Mouse (Mus musculus) limb, embryonic 13.5 days (tissue): ENCODE results near the gene Tmem234. TPM values are rescaled to one million over a fixed set of nuclear protein-coding genes. Genes with fewer than 3 reads are reported as not detected.
"Not testable (repeated sequence)": the region's sequence is repeated elsewhere in the genome, so short reads cannot be mapped to it uniquely, and the experiment has no call there.

ENCODE experiments used
- ATAC-seq: fragments of 200-750 bp; cut with Nextera tagmentation; 2 replicates; pipeline ENCODE4 v1.8.0; 2017; ENCODE audit warnings: low read depth, moderate number of reproducible peaks, moderate TSS enrichment; ENCODE audit not compliant: low FRiP score
- H3K27ac ChIP-seq: fragments of 300-500 bp; sonication (generic); 2 replicates; pipeline ENCODE4 v1.5.1; 2015; ENCODE audit warnings: inconsistent platforms, mild to moderate bottlenecking, moderate library complexity
- H3K27me3 ChIP-seq: fragments of 300-500 bp; sonication (generic); 2 replicates; pipeline ENCODE4 v1.6.1; 2015; ENCODE audit warnings: mild to moderate bottlenecking, inconsistent platforms
- H3K36me3 ChIP-seq: fragments of 300-500 bp; sonication (generic); 2 replicates; pipeline ENCODE4 v1.6.1; 2015; ENCODE audit warnings: inconsistent platforms, mild to moderate bottlenecking, moderate library complexity
- H3K4me1 ChIP-seq: fragments of 300-500 bp; sonication (generic); 2 replicates; pipeline ENCODE4 v1.6.1; 2015; ENCODE audit warnings: inconsistent platforms
- H3K4me2 ChIP-seq: fragments of 300-500 bp; sonication (generic); replicated peaks from 2 replicates; pipeline ENCODE4 v1.6.1; 2015; ENCODE audit warnings: inconsistent platforms, mild to moderate bottlenecking, moderate library complexity
- H3K4me3 ChIP-seq: fragments of 300-500 bp; sonication (generic); 2 replicates; pipeline ENCODE4 v1.5.1; 2015; ENCODE audit warnings: moderate library complexity, mild to moderate bottlenecking, inconsistent platforms
- H3K9ac ChIP-seq: fragments of 300-500 bp; sonication (generic); 2 replicates; pipeline ENCODE4 v1.6.1; 2015; ENCODE audit warnings: mild to moderate bottlenecking, inconsistent platforms
- H3K9me3 ChIP-seq: fragments of 300-500 bp; sonication (generic); 2 replicates; pipeline ENCODE4 v1.6.1; 2016; ENCODE audit warnings: inconsistent platforms
- WGBS: fragments of 180-500 bp; shearing (Covaris S2); methylation state at CpG from one replicate; pipeline ENCODE4 v1.1.7; 2015; 5-methylcytosine and 5-hydroxymethylcytosine counted together
- polyA plus RNA-seq: library from polyadenylated mRNA; unstranded; fragments of >200 nt; fragmentation: Nextera tagmentation; extraction: Ambion mirVana; gene quantifications from 2 replicates; pipeline ENCODE4 v1.2.1, GENCODE M21; 2015

Tmem234 gene
- polyA plus RNA-seq = 211 and 218 TPM in 2 replicates

DNA sequence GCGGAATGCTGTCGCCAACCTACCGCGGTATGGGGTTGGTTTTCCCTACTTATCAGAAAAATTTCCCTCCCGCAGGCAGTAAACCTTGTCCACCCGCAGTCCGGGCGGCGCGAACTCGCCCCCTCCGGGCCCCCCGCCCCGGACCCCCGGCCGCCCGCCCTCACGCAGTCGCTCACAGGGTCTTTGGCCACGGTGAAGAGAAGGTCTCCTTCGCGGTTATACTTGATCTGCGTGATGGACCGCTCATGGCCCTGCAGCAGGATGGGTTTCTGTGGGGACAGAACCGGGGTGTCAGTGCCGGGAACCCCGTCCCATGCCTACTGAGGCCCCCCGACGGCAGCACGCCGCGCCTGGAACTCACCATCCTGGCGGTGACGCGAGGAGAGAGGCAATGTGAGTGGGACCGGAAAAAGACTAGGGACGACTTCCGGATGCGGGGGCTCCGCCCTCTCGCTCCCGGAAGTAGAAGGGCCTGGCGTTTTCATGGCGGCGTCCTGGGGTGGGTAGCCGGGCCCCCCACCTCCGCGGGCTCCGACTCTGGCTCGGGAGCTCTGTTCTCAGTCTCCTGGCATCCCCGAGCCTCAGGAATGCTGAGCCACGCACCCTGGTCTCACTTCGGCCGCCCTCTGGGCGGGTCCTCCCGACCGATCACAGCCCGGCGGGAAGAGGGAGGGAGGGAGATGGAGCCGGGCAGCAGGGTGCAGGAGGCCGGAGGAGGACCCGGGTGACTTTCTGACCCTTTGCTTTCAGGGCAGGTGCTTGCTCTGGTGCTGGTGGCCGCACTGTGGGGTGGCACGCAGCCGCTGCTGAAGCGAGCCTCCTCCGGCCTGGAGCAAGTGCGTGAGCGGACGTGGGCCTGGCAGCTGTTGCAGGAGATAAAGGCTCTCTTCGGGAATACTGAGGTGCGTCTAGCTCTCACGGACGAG, at the start of gene Tmem234, which contains the start of gene Eif3i:
Gene Tmem234, plus strand, starts transcription at position 436 of the 926 bp plus-strand sequence.
Gene Eif3i, minus strand, starts transcription at position 416 of the 926 bp plus-strand sequence.
- H3K9me3 ChIP-seq = no peaks in the 10 kb centered on the region
- peaks cover 31% of the 10 kb centered on the region for H3K4me1 ChIP-seq
- peaks cover 65% of the 10 kb centered on the region for H3K36me3 ChIP-seq
- WGBS = under 1% methylated on average over 74 of the region's 74 CpGs
- H3K9ac ChIP-seq = peak within 1 kb of the TSS; percentile 93
- peak within 1 kb of the TSS; percentile 88 for H3K4me2 ChIP-seq
- no peaks in the 10 kb centered on the region for H3K27me3 ChIP-seq
- H3K27ac ChIP-seq = peak within 1 kb of the TSS; percentile 70
- peak within 1 kb of the TSS; percentile 98 for H3K4me3 ChIP-seq
- ATAC-seq = peak; percentile 89

DNA sequence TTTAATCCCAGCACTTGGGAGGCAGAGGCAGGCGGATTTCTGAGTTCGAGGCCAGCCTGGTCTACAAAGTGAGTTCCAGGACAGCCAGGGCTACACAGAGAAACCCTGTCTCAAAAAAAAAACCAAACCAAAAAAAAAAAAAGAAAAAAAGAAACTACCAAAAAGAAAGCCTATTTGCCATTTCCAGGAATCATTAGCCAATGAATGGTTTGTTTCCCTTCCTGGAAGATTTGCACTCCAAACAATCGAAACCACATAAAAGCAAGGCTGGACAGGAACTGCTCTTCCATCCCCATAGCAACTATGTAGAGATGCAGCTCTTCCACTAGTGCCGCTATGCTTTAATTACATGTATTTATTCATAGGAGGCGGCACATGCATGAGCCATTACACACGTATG, 46.0 kb upstream of the Tmem234 start:
- 86% methylated on average over 5 of the region's 6 CpGs for WGBS
- not testable (repeated sequence) for ATAC-seq

DNA sequence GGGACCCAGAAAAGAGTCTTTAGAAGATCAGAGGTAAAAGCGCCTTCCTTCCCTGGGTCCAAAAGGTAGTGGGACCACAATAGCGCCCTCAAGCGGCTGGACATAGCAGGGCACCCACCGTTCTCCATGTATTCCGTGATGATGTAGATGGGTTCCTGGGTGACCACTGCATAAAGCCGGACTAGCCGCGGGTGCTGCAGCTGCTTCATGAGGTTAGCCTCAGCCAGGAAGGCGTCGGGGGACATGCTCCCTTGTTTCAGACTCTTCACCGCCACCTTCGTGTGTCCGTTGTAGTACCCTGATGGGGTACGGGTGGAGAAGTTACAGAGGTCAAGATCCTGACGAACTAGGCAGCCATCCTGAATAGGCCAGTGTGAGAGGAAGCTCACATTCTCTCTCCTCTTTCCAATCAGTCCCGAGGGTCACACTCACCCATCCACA, 45.0 kb upstream of the Tmem234 start:
- 4% methylated on average over 16 of the region's 16 CpGs for WGBS
- Histone ChIP-seq H3K4me1 (peaks cover 22% of the 10 kb centered on the region), H3K36me3 (no peaks in the 10 kb centered on the region), H3K4me3 (peak overlapping the region; percentile 61), H3K4me2 (peak overlapping the region; percentile 93), H3K9me3 (no peaks in the 10 kb centered on the region), H3K9ac (peak overlapping the region; percentile 71), H3K27me3 (no peaks in the 10 kb centered on the region), H3K27ac (0 out of 2 replicates have a peak overlapping the region, but pooled peaks have one; percentile 77)
- ATAC-seq = no peak

More for the DNA sequence above, 46.0 kb upstream of the Tmem234 start:
- not testable (repeated sequence) for H3K36me3 ChIP-seq, H3K4me2 ChIP-seq, H3K4me3 ChIP-seq, H3K9ac ChIP-seq, H3K27me3 ChIP-seq, H3K9me3 ChIP-seq, H3K27ac ChIP-seq
- peaks cover 28% of the 10 kb centered on the region for H3K4me1 ChIP-seq

DNA sequence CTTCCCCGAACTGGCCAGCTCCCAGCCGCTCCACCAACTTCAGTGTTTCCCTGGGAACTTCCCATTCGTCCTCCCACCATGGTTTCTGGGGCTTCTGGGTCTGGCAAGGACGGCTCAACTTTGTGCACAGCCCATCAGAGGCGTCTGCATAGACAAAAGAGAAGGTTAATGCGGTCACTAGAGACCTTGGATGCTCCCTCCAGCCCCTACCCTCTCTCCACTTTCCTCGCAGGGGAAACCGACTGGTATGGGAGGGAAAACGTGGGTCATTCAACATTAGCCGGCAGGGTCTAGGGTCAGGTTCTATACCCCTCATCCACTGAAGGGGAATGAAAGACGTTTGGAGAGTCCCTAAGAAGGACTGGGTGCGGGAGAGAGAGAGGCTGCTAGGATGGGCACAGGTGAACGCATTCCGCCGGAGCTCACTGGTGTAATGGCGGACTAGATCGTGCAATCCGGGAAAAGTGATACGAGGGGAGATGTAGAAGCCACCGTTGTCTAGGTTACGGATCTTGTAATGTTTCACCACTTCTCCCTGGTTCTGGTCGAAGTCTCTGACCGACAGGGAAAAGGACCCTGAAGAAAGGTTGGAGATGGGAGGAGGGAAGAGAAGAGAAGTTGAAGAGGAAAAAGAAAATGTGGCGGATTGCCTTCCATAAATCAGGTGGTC, 44.5 kb upstream of the Tmem234 start:
- Histone ChIP-seq H3K4me2 (peak overlapping the region; percentile 93), H3K9me3 (no peaks in the 10 kb centered on the region), H3K4me1 (peaks cover 21% of the 10 kb centered on the region), H3K27ac (peak overlapping the region; percentile 77), H3K36me3 (no peaks in the 10 kb centered on the region), H3K27me3 (no peaks in the 10 kb centered on the region), H3K9ac (peak overlapping the region; percentile 71), H3K4me3 (peak overlapping the region; percentile 61)
- under 1% methylated on average over 24 of the region's 24 CpGs for WGBS
- peak; percentile 64 for ATAC-seq

DNA sequence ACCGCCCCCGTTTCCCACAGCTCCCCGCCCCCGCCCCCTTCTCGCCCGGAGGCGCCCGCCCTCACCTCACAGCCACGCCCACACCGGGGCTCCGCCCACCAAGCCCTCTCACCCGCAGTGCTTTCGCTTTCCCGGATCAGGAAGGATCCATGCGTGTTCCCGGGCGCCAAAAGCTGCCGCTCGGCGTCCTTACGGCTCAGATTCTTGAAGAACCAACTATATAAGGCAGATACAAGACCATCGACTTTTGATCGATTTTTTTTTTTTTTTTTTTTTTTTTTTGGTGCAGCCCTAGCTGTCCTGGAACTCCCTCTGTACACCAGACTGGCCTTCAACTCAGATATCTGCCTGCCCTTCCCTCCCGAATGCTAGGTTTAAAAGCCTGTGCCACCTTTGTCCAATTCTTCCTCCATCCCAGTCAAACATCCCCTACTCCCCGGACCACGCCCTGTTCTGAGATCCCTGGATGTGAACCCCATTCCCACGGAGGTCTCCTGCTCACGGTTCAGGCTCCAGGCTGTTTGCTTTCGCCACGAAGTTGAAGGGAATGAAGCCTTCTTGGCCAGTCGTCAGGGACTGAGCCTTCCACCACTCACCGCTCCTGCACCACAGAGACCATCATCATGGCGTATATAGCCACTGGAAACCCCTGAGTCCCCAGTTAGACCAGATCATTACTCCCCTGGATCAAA, 43.8 kb upstream of the Tmem234 start:
- Histone ChIP-seq H3K27ac (peak overlapping the region; percentile 67), H3K9me3 (no peaks in the 10 kb centered on the region), H3K36me3 (no peaks in the 10 kb centered on the region), H3K27me3 (no peaks in the 10 kb centered on the region), H3K4me1 (peaks cover 21% of the 10 kb centered on the region), H3K9ac (peak overlapping the region; percentile 71), H3K4me2 (peak overlapping the region; percentile 93), H3K4me3 (peak overlapping the region; percentile 61)
- WGBS = 7% methylated on average over 32 of the region's 33 CpGs
- ATAC-seq = peak; percentile 86

DNA sequence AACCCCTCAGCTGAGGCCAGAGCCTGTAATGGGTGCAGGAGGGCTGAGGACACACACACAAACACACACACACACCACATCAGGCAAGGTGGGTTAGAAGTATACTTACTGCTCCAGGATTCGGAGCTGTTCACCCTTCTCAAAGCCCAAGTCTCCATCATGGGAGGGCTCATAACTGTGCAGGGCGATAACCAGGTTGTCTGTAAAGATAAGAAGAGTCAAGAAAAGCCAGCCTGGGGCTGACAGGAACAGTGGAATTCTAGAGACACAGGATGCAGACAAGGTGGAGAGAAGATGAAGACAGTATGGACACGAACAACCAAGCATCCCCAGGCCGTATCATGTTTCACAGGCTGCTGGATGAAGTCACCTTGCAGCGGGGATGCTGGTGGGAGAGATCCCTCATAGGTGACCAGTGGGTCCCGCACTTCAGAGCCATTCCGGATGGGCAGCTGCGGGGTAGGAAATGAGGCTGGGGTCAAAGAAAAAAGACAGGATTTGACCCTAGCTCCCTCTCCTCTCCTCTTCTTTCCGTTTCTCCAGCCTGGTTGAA, 43.1 kb upstream of the Tmem234 start:
- peaks cover 21% of the 10 kb centered on the region for H3K4me1 ChIP-seq
- no peaks in the 10 kb centered on the region for H3K27me3 ChIP-seq
- H3K36me3 ChIP-seq = no peaks in the 10 kb centered on the region
- ATAC-seq = no peak
- H3K9me3 ChIP-seq = no peaks in the 10 kb centered on the region
- H3K4me3 ChIP-seq = peak overlapping the region; percentile 61
- peak overlapping the region; percentile 71 for H3K9ac ChIP-seq
- peak overlapping the region; percentile 93 for H3K4me2 ChIP-seq
- no peak overlapping the region; the same call in 1 of the 2 replicates for H3K27ac ChIP-seq
- WGBS = 67% methylated on average over 9 of the region's 9 CpGs

DNA sequence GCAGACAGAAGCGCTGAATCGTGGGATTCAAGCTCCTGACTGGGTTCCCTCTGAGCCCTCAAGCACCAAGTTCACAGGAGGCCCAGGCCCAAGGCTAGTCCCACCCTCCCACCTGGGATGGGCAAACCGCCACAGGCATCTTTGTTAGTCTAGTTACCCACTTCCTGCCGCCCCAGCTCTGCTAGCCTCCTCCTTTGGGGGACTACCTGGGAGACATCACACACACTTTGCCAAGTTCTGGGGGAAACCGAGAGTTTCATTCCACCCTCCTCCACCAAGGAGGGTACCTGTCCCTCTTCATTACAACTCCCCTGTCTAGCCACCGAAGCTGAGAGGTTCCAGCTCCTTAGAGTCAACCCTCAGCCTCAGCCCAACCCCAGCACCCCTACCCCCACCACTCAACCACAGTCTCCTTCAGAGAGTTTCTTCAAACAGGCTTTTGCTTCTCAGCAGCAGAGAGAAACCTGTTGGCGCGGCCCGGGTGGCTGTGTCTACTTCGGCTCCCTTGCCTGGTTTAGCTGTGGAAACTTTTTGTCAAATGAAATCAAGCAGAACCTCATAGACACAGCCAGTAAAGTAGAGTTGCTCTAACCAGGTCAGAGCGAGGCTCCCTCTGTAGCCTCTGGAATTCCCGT, 42.0 kb upstream of the Tmem234 start:
- H3K9ac ChIP-seq = no peak overlapping the region
- 83% methylated on average over 12 of the region's 12 CpGs for WGBS
- H3K4me1 ChIP-seq = peaks cover 24% of the 10 kb centered on the region
- no peak overlapping the region for H3K4me2 ChIP-seq
- H3K4me3 ChIP-seq = no peak overlapping the region
- no peaks in the 10 kb centered on the region for H3K9me3 ChIP-seq
- no peaks in the 10 kb centered on the region for H3K36me3 ChIP-seq
- no peak for ATAC-seq
- no peak overlapping the region for H3K27ac ChIP-seq
- H3K27me3 ChIP-seq = no peaks in the 10 kb centered on the region

DNA sequence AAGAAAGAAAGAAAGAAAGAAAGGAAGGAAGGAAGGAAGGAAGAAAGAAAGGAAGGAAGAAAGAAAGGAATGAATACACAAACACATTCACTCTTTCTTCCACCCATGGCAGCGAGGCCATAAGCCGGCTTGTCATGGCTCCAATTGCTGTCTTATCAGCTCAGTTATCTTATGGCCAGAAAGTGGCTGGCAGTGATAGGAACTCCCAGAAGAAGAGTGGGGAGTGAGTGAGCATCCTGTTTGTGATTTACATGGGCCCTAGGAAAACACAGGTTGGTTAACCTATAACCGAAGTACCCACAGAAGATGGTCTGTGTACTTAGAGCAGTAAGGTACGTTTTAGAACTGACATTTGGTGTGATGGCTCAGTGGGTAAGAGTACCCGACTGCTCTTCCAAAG, 39.3 kb upstream of the Tmem234 start:
- no peaks in the 10 kb centered on the region for H3K9me3 ChIP-seq
- H3K4me2 ChIP-seq = no peak overlapping the region
- ATAC-seq = no peak
- H3K27me3 ChIP-seq = no peaks in the 10 kb centered on the region
- H3K9ac ChIP-seq = no peak overlapping the region
- 91% methylated on average over 5 of the region's 5 CpGs for WGBS
- H3K4me1 ChIP-seq = peaks cover 17% of the 10 kb centered on the region
- H3K36me3 ChIP-seq = no peaks in the 10 kb centered on the region
- H3K27ac ChIP-seq = no peak overlapping the region
- H3K4me3 ChIP-seq = no peak overlapping the region

DNA sequence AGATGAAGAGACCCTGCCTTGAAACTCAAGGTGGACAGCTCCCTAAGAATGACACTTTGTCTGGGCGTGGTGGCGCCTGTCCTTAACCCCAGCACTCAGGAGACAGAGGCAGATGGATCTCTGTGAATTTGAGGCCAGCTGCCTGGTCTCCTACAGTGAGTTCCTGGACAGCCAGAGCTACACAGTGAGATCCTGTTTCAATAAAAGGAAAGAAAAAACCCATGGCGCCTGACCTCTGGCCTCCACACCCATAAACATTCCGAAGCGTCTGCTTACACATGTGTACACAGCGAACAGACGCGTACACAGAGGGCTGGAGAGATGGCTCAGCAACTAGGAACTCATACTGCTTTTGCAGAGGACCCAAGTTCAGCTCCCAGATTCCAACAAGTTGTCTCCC, 36.8 kb upstream of the Tmem234 start:
- no peak overlapping the region for H3K9ac ChIP-seq
- peaks cover 7% of the 10 kb centered on the region for H3K4me1 ChIP-seq
- WGBS = 17% methylated on average over 8 of the region's 8 CpGs
- H3K4me2 ChIP-seq = no peak overlapping the region
- no peaks in the 10 kb centered on the region for H3K27me3 ChIP-seq
- no peaks in the 10 kb centered on the region for H3K36me3 ChIP-seq
- no peaks in the 10 kb centered on the region for H3K9me3 ChIP-seq
- no peak overlapping the region for H3K27ac ChIP-seq
- no peak overlapping the region for H3K4me3 ChIP-seq
- peak; percentile 48; the same call in 1 of the 2 replicates for ATAC-seq

DNA sequence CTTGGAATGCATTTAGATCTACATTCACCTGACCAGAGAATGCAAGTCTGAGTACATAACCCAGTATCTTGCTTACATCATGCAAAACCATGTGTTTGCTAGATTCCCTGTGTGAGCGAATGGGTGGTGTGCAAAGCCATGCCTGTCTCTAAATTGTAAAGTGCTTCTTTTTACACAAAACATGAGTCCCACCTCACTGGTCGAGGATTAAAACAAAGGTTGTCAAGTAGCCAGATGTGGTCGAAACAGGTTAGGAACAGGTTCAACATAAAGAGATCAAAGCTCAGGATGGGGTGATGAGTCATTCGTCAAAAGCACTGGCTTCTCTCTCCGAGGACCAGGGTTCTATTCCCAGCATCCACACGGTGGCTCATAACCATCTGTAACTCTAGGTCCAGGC, 35.3 kb upstream of the Tmem234 start:
- 81% methylated on average over 6 of the region's 6 CpGs for WGBS
- Histone ChIP-seq H3K27ac (no peak overlapping the region), H3K36me3 (no peaks in the 10 kb centered on the region), H3K9ac (no peak overlapping the region), H3K27me3 (no peaks in the 10 kb centered on the region), H3K4me3 (no peak overlapping the region), H3K4me2 (no peak overlapping the region), H3K9me3 (no peaks in the 10 kb centered on the region), H3K4me1 (peaks cover 7% of the 10 kb centered on the region)
- ATAC-seq = no peak

DNA sequence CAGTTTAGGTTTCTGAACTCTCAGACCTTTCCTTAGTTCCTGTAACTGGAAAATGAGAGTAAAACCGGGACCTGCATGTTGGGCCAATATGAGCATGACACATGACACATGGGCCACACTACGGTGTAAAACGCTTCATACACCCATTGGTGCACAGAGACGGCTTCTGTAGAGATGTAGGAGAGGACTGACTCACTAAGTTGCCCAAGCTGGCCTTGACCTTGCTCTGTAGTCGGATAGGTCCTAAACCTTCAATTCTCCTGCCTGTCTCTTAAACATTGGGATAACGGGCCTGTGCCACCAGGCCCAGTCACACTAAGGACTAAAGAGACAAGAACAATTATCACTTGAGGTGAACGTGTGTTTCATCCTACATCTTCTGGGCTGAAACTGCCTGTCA, 32.1 kb upstream of the Tmem234 start:
- ATAC-seq = no peak
- H3K9ac ChIP-seq = no peak overlapping the region
- H3K4me3 ChIP-seq = no peak overlapping the region
- H3K4me2 ChIP-seq = no peak overlapping the region
- H3K27me3 ChIP-seq = no peaks in the 10 kb centered on the region
- H3K4me1 ChIP-seq = peaks cover 5% of the 10 kb centered on the region
- H3K36me3 ChIP-seq = no peaks in the 10 kb centered on the region
- 93% methylated on average over 7 of the region's 7 CpGs for WGBS
- no peak overlapping the region for H3K27ac ChIP-seq
- no peaks in the 10 kb centered on the region for H3K9me3 ChIP-seq
